Mouse (Mus musculus) liver, embryonic 12.5 days (tissue): ENCODE data around the gene Tns2. TPM values are rescaled to one million over a fixed set of nuclear protein-coding genes. Genes with fewer than 3 reads are reported as not detected.
"Not testable (repeated sequence)": the region's sequence is repeated elsewhere in the genome, so short reads cannot be mapped to it uniquely, and the experiment has no call there.

Source experiments
- ATAC-seq: fragments of 200-750 bp; cut with Nextera tagmentation; 2 replicates; pipeline ENCODE4 v1.8.0; 2017; ENCODE audit warnings: moderate number of reproducible peaks, mild to moderate bottlenecking, moderate library complexity
- H3K27ac ChIP-seq: fragments of 300-500 bp; sonication (generic); 2 replicates; pipeline ENCODE4 v1.5.1; 2016; ENCODE audit warnings: mild to moderate bottlenecking
- H3K27me3 ChIP-seq: fragments of 300-500 bp; sonication (generic); replicated peaks from 2 replicates; pipeline ENCODE4 v1.6.1; 2016; ENCODE audit warnings: mild to moderate bottlenecking, moderate library complexity
- H3K36me3 ChIP-seq: fragments of 300-500 bp; sonication (generic); 2 replicates; pipeline ENCODE4 v1.6.1; 2016; ENCODE audit warnings: mild to moderate bottlenecking, moderate library complexity
- H3K4me1 ChIP-seq: fragments of 300-500 bp; sonication (generic); 2 replicates; pipeline ENCODE4 v1.6.1; 2016
- H3K4me2 ChIP-seq: fragments of 300-500 bp; sonication (generic); 2 replicates; pipeline ENCODE4 v1.6.1; 2016; ENCODE audit warnings: mild to moderate bottlenecking, moderate library complexity
- H3K4me3 ChIP-seq: fragments of 300-500 bp; sonication (generic); 2 replicates; pipeline ENCODE4 v1.5.1; 2016; ENCODE audit warnings: mild to moderate bottlenecking, moderate library complexity
- H3K9ac ChIP-seq: fragments of 300-500 bp; sonication (generic); 2 replicates; pipeline ENCODE4 v1.6.1; 2016; ENCODE audit warnings: mild to moderate bottlenecking, moderate library complexity
- H3K9me3 ChIP-seq: fragments of 300-500 bp; sonication (generic); replicated peaks from 2 replicates; pipeline ENCODE4 v1.6.1; 2016; ENCODE audit warnings: mild to moderate bottlenecking, moderate library complexity
- WGBS: fragments of 180-500 bp; shearing (Covaris S2); methylation state at CpG from one replicate; pipeline ENCODE4 v1.1.7; 2016; ENCODE audit not compliant: insufficient replicate concordance; 5-methylcytosine and 5-hydroxymethylcytosine counted together
- polyA plus RNA-seq: library from polyadenylated mRNA; unstranded; fragments of >200 nt; fragmentation: Nextera tagmentation; extraction: Ambion mirVana; gene quantifications from 2 replicates; pipeline ENCODE4 v1.2.1, GENCODE M21; 2016

Tns2 gene
- polyA plus RNA-seq, 1 experiment from 2014 or later: 6.4 TPM

DNA sequence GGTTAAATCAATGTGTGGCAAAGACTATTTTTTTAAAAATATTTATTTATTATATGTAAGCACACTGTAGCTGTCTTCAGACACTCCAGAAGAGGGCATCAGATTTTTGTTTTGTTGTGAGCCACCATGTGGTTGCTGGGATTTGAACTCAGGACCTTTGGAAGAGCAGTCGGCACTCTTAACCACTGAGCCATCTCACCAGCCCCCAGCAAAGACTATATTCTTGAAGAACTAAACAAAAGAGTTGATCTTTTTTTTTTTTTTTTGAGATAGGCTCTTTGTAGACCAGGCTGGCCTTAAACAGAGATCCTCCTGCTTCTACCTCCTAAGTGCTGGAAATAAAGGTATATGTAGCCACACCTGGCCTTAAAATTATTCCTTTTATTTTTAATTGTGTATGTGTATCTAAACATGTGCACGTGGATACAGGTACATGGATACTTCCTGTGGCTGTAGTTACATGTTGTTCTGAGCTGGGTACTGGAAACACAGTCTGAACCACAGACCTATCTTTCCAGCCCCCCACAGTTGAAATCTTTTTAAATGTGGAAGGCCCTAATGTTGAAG is 23.0 kb upstream of the Tns2 start:
- WGBS: 55% methylated on average over 2 of the region's 2 CpGs
- no peak overlapping the region for H3K27ac ChIP-seq
- no peaks in the 10 kb centered on the region for H3K27me3 ChIP-seq
- peak overlapping the region; percentile 40; the same call in 1 of the 2 replicates for H3K4me2 ChIP-seq
- H3K36me3 ChIP-seq: peaks cover 48% of the 10 kb centered on the region
- no peak overlapping the region for H3K9ac ChIP-seq
- no peaks in the 10 kb centered on the region for H3K9me3 ChIP-seq
- no peak overlapping the region for H3K4me3 ChIP-seq
- H3K4me1 ChIP-seq: peaks cover 64% of the 10 kb centered on the region
- ATAC-seq: no peak

DNA sequence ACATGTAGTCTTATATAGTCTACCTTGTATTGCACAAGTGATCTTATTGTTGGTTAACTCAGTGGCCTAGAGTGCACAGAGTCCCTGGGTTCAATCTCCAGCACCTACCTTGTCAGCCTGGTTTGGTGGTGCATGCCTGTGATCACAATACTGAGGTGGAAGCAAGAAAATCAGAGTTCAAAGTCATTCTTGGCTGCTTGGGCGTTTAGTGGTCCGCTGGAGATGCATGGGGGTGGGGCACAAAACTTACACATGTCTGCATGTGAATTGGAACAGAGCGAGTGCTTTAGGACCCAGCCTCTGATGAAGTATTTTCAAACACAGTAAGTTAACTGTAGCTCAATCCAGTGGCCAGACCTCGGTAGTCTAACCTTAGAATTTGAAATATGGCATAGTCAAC is 21.0 kb upstream of the Tns2 start:
- Histone ChIP-seq H3K9ac (no peak overlapping the region; the same call in 1 of the 2 replicates), H3K4me1 (peaks cover 58% of the 10 kb centered on the region), H3K36me3 (peaks cover 69% of the 10 kb centered on the region), H3K4me2 (no peak overlapping the region), H3K27ac (0 out of 2 replicates have a peak overlapping the region, but pooled peaks have one; percentile 40), H3K4me3 (no peak overlapping the region), H3K9me3 (no peaks in the 10 kb centered on the region), H3K27me3 (no peaks in the 10 kb centered on the region)
- ATAC-seq: no peak
- 57% methylated on average over 4 of the region's 4 CpGs for WGBS

DNA sequence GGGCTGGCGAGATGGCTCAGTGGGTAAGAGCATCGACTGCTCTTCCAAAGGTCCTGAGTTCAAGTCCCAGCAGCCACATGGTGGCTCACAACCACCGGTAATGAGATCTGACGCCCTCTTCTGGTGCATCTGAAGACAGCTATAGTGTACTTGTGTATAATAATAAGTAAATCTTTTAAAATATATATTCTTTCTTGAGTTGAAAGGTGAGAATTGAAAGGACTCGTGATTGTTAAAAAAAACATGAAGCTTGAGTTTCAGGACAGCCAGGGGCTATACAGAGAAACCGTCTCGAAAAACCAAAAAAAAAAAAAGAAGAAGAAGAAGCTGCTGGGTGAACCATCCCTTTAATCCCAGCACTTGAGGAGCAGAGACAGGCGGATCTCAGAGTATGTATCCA is 20.3 kb upstream of the Tns2 start:
- Histone ChIP-seq H3K36me3 (peaks cover 76% of the 10 kb centered on the region), H3K4me1 (peaks cover 58% of the 10 kb centered on the region)
- H3K27me3 ChIP-seq, H3K9ac ChIP-seq, H3K4me3 ChIP-seq, H3K27ac ChIP-seq, ATAC-seq, H3K4me2 ChIP-seq, H3K9me3 ChIP-seq: not testable (repeated sequence)
- 66% methylated on average over 8 of the region's 8 CpGs for WGBS

DNA sequence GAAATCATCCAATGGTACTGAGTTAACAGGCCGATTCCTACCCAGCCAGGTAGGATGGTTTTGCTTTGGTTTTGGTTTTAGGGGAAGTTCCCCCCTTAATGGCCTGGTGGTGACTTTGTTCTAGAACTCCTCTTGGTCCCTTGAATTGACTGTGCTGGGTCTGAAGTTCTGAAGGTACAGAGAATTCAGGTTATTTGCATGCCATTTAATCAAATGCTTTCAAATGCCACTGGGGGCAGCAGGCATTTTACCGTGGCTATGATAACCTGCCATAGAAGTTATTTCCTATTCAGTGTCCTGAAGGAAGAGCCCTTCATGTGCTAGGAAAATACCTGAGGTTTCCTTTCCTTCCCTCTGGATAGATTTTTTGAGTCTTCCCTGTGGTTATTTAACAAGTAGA is 19.8 kb upstream of the Tns2 start:
- no peaks in the 10 kb centered on the region for H3K9me3 ChIP-seq
- H3K27me3 ChIP-seq: no peaks in the 10 kb centered on the region
- H3K36me3 ChIP-seq: peaks cover 77% of the 10 kb centered on the region
- no peak overlapping the region for H3K27ac ChIP-seq
- peaks cover 53% of the 10 kb centered on the region for H3K4me1 ChIP-seq
- H3K9ac ChIP-seq: no peak overlapping the region
- H3K4me3 ChIP-seq: no peak overlapping the region
- no peak overlapping the region for H3K4me2 ChIP-seq
- WGBS: 58% methylated on average over 2 of the region's 2 CpGs
- ATAC-seq: no peak

DNA sequence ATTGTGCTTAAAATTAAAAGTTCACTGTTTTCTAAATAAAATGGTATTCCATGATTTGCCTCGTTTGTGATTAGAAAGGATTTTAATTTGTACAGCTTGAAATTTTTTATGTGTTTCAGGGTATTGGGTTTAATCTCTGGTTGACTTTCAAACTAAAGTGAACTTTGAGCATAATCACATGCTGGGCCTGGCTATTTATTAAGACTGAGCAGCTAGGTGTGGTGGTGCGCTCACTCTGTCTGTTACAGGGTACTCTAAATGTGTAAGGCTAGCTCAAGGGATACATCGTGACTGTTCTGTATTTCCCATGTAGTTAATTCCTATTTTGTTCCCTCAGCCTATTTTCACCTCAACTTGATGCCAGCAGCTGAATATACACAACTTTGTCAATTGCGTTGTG is 18.1 kb upstream of the Tns2 start:
- no peak overlapping the region for H3K4me2 ChIP-seq
- H3K4me3 ChIP-seq: no peak overlapping the region
- no peaks in the 10 kb centered on the region for H3K9me3 ChIP-seq

DNA sequence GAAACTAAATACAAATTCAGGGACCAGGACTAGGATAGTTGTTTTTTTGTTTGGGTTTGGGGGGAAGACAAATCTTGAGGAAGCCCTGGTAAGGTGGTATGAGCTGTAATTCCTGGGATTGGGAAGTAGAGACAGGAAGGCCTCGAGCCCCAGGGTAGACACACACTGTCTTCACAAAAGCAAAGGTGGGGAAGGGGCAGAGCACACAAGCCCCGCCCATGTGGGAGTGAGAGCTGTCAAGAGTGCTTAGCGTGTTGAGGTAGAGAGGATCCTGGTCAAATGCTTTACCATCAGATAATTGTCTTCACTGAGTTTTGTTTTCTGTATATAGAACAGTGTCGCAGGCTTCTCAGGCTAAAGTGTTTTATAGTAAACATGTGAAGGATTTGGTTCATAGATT is 17.2 kb upstream of the Tns2 start:
- Histone ChIP-seq H3K4me3 (no peak overlapping the region), H3K9me3 (no peaks in the 10 kb centered on the region), H3K27me3 (no peaks in the 10 kb centered on the region), H3K36me3 (peaks cover 97% of the 10 kb centered on the region), H3K4me1 (peaks cover 29% of the 10 kb centered on the region), H3K4me2 (no peak overlapping the region), H3K9ac (no peak overlapping the region), H3K27ac (no peak overlapping the region)
- ATAC-seq: no peak
- WGBS: 68% methylated on average over 4 of the region's 4 CpGs

More for the DNA sequence above, 18.1 kb upstream of the Tns2 start:
- WGBS: 86% methylated on average over 4 of the region's 4 CpGs
- Histone ChIP-seq H3K27ac (no peak overlapping the region), H3K4me1 (peaks cover 37% of the 10 kb centered on the region), H3K9ac (no peak overlapping the region), H3K27me3 (no peaks in the 10 kb centered on the region), H3K36me3 (peaks cover 91% of the 10 kb centered on the region)
- no peak for ATAC-seq

DNA sequence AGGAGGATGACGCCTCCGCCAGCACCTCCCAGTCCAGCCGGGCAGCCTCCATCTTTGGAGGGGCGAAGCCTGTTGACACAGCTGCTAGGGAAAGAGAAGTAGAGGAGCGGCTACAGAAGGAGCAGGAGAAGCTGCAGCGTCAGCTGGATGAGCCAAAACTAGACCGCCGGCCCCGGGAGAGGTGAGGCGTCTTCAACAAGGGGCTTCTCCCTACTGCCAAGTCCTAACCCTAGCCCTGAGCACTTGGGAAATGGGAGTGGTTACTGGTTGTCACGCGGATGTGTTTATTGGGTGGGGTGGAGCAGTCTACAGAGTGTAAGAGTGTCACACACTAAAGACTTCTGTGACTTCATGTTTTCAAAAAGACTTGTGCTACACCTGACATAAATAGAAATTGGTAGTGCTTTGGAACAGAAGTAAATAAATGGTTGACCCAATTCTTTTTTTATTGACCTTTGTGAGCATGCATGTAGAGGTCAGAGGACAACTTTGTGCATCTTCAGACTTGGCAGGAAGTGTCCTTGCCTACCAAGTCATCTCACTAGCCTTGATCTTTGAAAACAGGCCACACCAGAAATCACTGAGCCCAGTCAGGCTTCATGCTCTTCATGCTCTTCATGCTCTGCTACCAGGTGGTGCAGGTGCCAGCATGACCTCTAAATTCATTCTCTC is 10.2 kb upstream of the Tns2 start:
- Histone ChIP-seq H3K4me1 (peaks cover 10% of the 10 kb centered on the region), H3K9me3 (no peaks in the 10 kb centered on the region), H3K27me3 (no peaks in the 10 kb centered on the region), H3K27ac (no peak overlapping the region), H3K4me2 (no peak overlapping the region), H3K36me3 (peaks cover 100% of the 10 kb centered on the region), H3K9ac (no peak overlapping the region), H3K4me3 (no peak overlapping the region)
- 76% methylated on average over 12 of the region's 12 CpGs for WGBS
- no peak for ATAC-seq

DNA sequence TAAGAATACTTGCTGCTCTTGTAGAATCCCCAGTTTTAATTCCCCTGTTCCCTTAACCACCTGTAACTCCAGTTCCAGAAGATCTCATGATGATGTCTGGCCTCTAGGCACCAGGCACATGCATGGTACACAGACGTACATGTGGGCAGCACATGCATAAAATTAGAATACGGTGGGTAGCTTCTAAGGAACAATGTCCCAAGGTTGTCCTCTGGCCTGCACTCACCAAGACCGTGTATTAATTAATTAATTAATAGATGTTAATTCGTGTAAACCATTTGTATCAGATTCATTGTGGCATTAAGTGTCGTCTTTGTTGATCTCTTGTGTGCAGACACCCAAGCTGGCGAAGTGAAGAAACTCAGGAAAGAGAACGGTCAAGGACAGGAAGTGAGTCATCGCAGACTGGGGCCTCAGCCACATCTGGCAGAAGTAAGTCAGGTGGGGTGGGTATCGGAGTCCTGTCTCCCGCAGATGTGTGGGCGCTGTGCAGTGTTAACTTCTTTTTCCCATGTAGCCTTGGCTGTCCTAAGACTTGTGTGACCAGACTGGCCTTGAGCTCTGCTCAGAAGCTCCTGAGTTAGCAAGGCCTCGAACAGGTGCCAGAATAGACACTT is 9.0 kb upstream of the Tns2 start:
- H3K9me3 ChIP-seq: no peaks in the 10 kb centered on the region
- H3K27me3 ChIP-seq: no peaks in the 10 kb centered on the region
- H3K4me3 ChIP-seq: no peak overlapping the region
- H3K4me1 ChIP-seq: peaks cover 12% of the 10 kb centered on the region
- peaks cover 100% of the 10 kb centered on the region for H3K36me3 ChIP-seq
- ATAC-seq: no peak
- no peak overlapping the region for H3K4me2 ChIP-seq
- H3K27ac ChIP-seq: 0 out of 2 replicates have a peak overlapping the region, but pooled peaks have one; percentile 16
- H3K9ac ChIP-seq: no peak overlapping the region
- 58% methylated on average over 12 of the region's 12 CpGs for WGBS

DNA sequence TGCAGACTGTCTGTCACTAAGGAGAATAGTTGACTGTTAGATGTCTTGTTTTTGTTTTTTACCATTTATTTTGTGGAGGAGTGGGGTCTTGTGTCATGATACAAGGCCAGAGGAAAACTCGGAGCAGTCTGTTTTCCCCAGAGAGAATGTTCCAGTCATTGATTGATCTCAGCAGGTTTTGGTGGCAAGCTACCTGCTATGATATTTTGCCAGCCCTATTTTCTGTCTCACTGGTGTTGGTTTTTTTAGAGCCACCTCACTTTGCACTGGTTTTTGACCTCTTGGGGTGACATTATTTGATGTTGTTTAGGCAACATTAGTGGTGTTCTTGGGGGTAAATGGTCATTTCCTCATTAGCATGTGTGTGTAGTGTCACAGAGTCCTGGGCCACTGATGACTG is 8.5 kb upstream of the Tns2 start:
- H3K4me2 ChIP-seq: no peak overlapping the region
- ATAC-seq: no peak
- no peak overlapping the region for H3K27ac ChIP-seq

DNA sequence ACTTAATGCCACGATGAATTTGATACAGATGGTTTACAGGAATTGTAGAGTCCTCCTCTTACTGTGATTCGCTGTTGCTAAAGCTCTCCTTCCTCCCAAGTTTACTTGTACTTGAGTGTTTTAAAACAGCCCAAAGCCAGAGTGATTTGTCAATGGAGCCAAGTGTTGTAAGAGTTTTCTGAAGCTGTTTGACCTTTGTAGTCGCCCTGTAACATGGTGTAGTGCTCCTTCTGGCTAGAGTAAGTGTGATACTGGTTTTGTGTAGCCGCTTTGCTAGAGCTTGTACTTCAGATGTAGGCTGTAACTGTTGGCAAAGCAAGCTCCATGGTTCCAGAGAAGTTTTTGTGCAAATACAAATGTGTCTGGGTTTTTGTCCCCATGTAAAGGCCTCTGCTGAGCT is 8.0 kb upstream of the Tns2 start:
- no peak for ATAC-seq
- H3K4me3 ChIP-seq: no peak overlapping the region
- no peak overlapping the region for H3K4me2 ChIP-seq
- H3K36me3 ChIP-seq: peaks cover 99% of the 10 kb centered on the region
- no peaks in the 10 kb centered on the region for H3K27me3 ChIP-seq
- no peaks in the 10 kb centered on the region for H3K9me3 ChIP-seq
- H3K27ac ChIP-seq: no peak overlapping the region
- WGBS: 87% methylated on average over 4 of the region's 4 CpGs
- H3K4me1 ChIP-seq: peaks cover 12% of the 10 kb centered on the region
- H3K9ac ChIP-seq: no peak overlapping the region

More for the DNA sequence above, 8.5 kb upstream of the Tns2 start:
- 85% methylated on average over 1 of the region's 1 CpGs for WGBS
- Histone ChIP-seq H3K9me3 (no peaks in the 10 kb centered on the region), H3K4me1 (peaks cover 12% of the 10 kb centered on the region), H3K27me3 (no peaks in the 10 kb centered on the region), H3K9ac (no peak overlapping the region), H3K36me3 (peaks cover 100% of the 10 kb centered on the region), H3K4me3 (no peak overlapping the region)

DNA sequence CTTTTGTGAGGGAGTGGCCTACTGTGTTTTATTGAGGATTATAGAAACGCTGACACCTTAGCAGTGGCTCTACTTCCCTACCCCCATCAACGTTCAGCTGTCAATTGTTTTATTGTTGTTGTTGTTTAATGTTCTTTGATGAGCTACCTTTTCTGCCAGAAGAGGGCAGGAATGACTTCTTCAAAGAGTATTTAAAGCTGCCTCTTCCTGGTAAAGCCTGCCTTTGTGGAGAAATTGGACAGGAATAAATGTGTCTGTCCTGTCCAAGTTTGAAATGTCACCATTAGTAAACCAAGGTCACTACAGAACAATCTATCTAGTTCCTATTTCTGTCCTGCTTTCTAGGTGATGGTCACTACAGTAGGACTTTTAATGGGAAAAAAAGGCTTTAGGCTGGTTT is 6.1 kb upstream of the Tns2 start:
- Histone ChIP-seq H3K4me1 (peaks cover 14% of the 10 kb centered on the region), H3K4me2 (no peak overlapping the region), H3K27ac (no peak overlapping the region), H3K36me3 (peaks cover 94% of the 10 kb centered on the region), H3K27me3 (peaks cover 2% of the 10 kb centered on the region), H3K9ac (no peak overlapping the region), H3K9me3 (no peaks in the 10 kb centered on the region), H3K4me3 (no peak overlapping the region)
- 66% methylated on average over 2 of the region's 2 CpGs for WGBS
- no peak for ATAC-seq

DNA sequence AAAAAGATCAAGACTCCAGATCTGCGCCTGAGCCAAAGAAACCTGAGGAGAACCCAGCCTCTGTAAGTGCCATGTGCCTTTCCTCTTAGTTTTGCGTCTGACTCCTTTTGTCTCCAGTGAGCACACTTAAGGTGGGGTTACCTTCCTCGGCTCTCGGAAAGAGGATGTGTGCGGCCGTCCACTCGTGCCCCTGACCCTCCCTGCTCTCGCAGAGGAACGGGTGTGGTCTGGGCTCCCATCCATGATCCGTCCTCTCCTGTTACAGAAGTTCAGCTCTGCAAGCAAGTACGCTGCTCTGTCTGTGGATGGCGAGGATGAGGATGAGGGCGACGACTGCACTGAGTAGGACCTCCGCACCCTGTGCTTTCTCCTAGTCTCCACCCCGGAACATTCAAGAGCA is 5.2 kb upstream of the Tns2 start:
- Histone ChIP-seq H3K4me3 (no peak overlapping the region), H3K27me3 (peaks cover 11% of the 10 kb centered on the region), H3K4me1 (peaks cover 19% of the 10 kb centered on the region), H3K4me2 (no peak overlapping the region), H3K36me3 (peaks cover 86% of the 10 kb centered on the region), H3K27ac (no peak overlapping the region), H3K9me3 (no peaks in the 10 kb centered on the region), H3K9ac (no peak overlapping the region)
- WGBS: 83% methylated on average over 16 of the region's 16 CpGs
- no peak for ATAC-seq
